Mouse (Mus musculus): Measurements from ENCODE around the gene Plcb4. TPM values are rescaled to one million over a fixed set of nuclear protein-coding genes. Genes with fewer than 3 reads are reported as not detected.

Plcb4 gene
- polyA plus RNA-seq, 1 experiment from 2014 or later = 32.8 TPM

- Histone ChIP-seq H3K27me3 (replicated peaks) (no peaks in the 10 kb centered on the region), H3K9ac (no peak overlapping the region), H3K4me1 (no peaks in the 10 kb centered on the region), H3K9me3 (no peaks in the 10 kb centered on the region), H3K27ac (no peak overlapping the region), H3K4me2 (replicated peaks) (no peak overlapping the region), H3K4me3 (no peak overlapping the region), H3K36me3 (no peaks in the 10 kb centered on the region)
- 83% methylated on average over 4 of the region's 4 CpGs for WGBS
- no peak for ATAC-seq (ENCODE audit: low FRiP score, low read depth)
These were observed 149.5 kb downstream of the Plcb4 start for GRCm38 (mm10) chr2:135808342-135808741.

DNA sequence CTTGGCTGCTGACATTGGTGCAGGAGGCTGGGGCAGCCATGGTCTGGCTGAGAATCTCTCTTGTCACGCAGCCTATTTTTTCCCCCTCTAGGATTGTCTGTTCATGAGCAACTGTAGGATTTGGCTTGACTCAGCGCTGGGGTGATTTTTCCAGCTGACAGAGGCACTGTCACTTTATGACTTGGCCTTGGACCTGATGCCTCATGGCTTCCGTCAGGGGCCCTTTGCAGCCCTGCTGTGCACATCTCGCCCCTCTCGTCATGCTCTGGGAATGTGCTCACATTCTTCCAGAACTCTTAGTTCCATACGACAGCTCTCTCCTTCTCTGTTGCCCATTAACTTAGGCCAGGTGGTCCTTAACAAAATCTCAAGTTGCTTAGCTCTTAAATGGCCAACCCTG is 152.0 kb downstream of the Plcb4 start:
- WGBS = 72% methylated on average over 6 of the region's 6 CpGs

DNA sequence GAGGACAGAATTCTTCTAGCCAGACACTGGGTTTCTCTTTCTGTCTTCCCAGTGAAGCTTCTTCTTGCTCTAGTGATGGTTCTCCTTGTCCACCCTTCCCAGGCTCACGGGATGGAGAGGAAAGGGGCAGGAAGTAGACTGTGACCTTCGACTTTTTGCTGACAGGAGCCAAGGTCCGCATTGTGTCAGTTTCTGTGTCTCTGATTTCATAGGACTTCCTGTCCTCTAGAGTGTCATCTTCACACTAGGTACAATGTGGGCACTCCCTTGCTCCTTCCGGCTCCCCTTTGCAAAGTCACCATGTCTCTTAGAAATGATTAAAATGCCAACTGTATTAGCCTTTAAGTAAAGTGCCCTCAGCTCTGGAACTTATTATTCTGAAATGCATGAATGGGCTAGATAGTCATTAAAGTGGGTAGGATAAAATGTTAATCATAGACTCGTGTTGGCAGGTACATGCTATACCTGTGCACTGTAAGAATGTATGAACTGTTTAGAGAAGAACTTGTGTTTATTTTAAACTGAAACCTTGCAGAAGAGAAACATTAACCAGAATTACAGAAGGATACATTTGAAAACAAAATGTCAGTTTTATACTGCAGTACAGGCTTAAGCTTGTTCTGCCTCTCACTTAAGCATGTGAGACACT is 152.8 kb downstream of the Plcb4 start:
- Histone ChIP-seq H3K9ac (no peak overlapping the region), H3K9me3 (no peaks in the 10 kb centered on the region), H3K27ac (no peak overlapping the region), H3K4me2 (replicated peaks) (no peak overlapping the region), H3K4me1 (no peaks in the 10 kb centered on the region), H3K4me3 (no peak overlapping the region), H3K27me3 (replicated peaks) (no peaks in the 10 kb centered on the region), H3K36me3 (no peaks in the 10 kb centered on the region; the same call in 1 of the 2 replicates)
- no peak for ATAC-seq (ENCODE audit: low FRiP score, low read depth)
- 83% methylated on average over 5 of the region's 5 CpGs for WGBS

More for the DNA sequence above, 152.0 kb downstream of the Plcb4 start:
- Histone ChIP-seq H3K4me1 (no peaks in the 10 kb centered on the region), H3K27me3 (replicated peaks) (no peaks in the 10 kb centered on the region), H3K9me3 (no peaks in the 10 kb centered on the region), H3K4me2 (replicated peaks) (no peak overlapping the region), H3K36me3 (no peaks in the 10 kb centered on the region; the same call in 1 of the 2 replicates), H3K4me3 (no peak overlapping the region), H3K9ac (no peak overlapping the region), H3K27ac (no peak overlapping the region)
- ATAC-seq (ENCODE audit: low FRiP score, low read depth) = no peak

DNA sequence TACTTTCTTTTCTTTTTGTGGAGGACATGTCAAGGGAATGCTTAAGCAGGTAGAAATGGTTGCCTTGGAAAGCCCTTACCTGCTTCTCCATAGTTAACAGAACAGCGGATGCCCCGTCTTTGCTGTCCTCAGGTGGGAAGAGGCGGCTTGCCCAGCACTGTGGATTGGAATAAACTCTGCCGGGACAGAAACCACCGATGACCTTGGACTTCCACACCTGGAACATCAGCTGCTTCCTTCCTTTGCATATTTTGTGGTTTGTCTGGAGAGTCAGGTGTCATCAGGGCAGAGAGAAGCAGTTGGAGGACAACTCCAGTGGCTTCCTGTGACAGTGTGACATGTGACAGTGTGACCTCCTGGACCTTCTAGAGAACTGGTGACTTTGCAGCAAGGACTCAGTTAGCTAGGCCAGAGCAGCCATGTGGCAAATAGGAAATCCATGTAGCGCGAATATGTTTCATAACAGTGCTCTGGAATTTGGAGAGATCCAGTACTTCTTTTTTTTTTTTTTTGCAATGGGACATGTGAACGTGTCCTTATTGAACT is 154.0 kb downstream of the Plcb4 start:
- Histone ChIP-seq H3K4me1 (no peaks in the 10 kb centered on the region), H3K27me3 (replicated peaks) (no peaks in the 10 kb centered on the region), H3K4me2 (replicated peaks) (no peak overlapping the region), H3K27ac (no peak overlapping the region), H3K4me3 (no peak overlapping the region), H3K36me3 (no peaks in the 10 kb centered on the region; the same call in 1 of the 2 replicates), H3K9ac (no peak overlapping the region), H3K9me3 (no peaks in the 10 kb centered on the region)
- no peak for ATAC-seq (ENCODE audit: low FRiP score, low read depth)
- WGBS = 93% methylated on average over 8 of the region's 8 CpGs

- H3K4me3 ChIP-seq = no peak overlapping the region
- H3K4me2 ChIP-seq (replicated peaks) = no peak overlapping the region
- WGBS = 77% methylated on average over 2 of the region's 2 CpGs
- H3K9me3 ChIP-seq = no peaks in the 10 kb centered on the region
- no peaks in the 10 kb centered on the region for H3K36me3 ChIP-seq
- H3K9ac ChIP-seq = no peak overlapping the region
- H3K27ac ChIP-seq = no peak overlapping the region
- no peak for ATAC-seq (ENCODE audit: low FRiP score, low read depth)
- H3K4me1 ChIP-seq = no peaks in the 10 kb centered on the region
- no peaks in the 10 kb centered on the region for H3K27me3 ChIP-seq (replicated peaks)
These were observed 161.9 kb downstream of the Plcb4 start for GRCm38 (mm10) chr2:135820691-135821090.

GRCm38 (mm10) chr2:135823690-135824089 is 164.9 kb downstream of the Plcb4 start:
- Histone ChIP-seq H3K27me3 (replicated peaks) (no peaks in the 10 kb centered on the region), H3K27ac (no peak overlapping the region), H3K9me3 (no peaks in the 10 kb centered on the region), H3K4me1 (no peaks in the 10 kb centered on the region), H3K36me3 (no peaks in the 10 kb centered on the region), H3K4me2 (replicated peaks) (no peak overlapping the region), H3K9ac (no peak overlapping the region), H3K4me3 (no peak overlapping the region)
- 95% methylated on average over 1 of the region's 1 CpGs for WGBS
- no peak for ATAC-seq (ENCODE audit: low FRiP score, low read depth)

- H3K9me3 ChIP-seq = no peaks in the 10 kb centered on the region
- WGBS = 100% methylated on average over 1 of the region's 1 CpGs
- ATAC-seq (ENCODE audit: low FRiP score, low read depth) = no peak
- no peaks in the 10 kb centered on the region for H3K4me1 ChIP-seq
- no peaks in the 10 kb centered on the region for H3K27me3 ChIP-seq (replicated peaks)
- no peaks in the 10 kb centered on the region for H3K36me3 ChIP-seq
- no peak overlapping the region for H3K4me3 ChIP-seq
- no peak overlapping the region for H3K27ac ChIP-seq
- H3K9ac ChIP-seq = no peak overlapping the region
- no peak overlapping the region for H3K4me2 ChIP-seq (replicated peaks)
These were observed 165.9 kb downstream of the Plcb4 start for GRCm38 (mm10) chr2:135824757-135825156.

DNA sequence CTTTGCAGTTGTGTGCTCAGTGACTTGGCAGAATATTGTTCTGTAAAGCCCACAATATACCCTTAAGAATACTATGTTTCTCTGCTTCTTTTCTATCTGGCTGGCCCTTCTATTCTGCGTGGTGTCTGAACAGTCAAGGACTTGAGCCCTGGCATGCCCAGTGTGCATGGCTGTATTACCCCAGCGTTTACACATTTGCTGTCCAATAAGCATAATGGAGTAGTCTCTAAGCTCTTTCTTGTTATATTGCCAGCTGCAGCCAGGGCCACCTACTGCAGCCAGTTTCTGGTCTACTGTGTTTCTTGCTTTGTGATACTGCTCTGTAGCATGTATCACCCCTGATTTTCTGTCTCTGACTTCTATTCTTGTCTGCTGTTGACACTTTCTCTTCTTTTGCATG is 166.8 kb downstream of the Plcb4 start:
- WGBS = 93% methylated on average over 2 of the region's 2 CpGs
- no peak overlapping the region for H3K27ac ChIP-seq
- no peak for ATAC-seq (ENCODE audit: low FRiP score, low read depth)
- no peaks in the 10 kb centered on the region for H3K27me3 ChIP-seq (replicated peaks)
- no peak overlapping the region for H3K4me3 ChIP-seq
- no peaks in the 10 kb centered on the region for H3K9me3 ChIP-seq
- H3K4me2 ChIP-seq (replicated peaks) = no peak overlapping the region
- no peaks in the 10 kb centered on the region for H3K4me1 ChIP-seq
- H3K9ac ChIP-seq = no peak overlapping the region
- no peaks in the 10 kb centered on the region for H3K36me3 ChIP-seq

DNA sequence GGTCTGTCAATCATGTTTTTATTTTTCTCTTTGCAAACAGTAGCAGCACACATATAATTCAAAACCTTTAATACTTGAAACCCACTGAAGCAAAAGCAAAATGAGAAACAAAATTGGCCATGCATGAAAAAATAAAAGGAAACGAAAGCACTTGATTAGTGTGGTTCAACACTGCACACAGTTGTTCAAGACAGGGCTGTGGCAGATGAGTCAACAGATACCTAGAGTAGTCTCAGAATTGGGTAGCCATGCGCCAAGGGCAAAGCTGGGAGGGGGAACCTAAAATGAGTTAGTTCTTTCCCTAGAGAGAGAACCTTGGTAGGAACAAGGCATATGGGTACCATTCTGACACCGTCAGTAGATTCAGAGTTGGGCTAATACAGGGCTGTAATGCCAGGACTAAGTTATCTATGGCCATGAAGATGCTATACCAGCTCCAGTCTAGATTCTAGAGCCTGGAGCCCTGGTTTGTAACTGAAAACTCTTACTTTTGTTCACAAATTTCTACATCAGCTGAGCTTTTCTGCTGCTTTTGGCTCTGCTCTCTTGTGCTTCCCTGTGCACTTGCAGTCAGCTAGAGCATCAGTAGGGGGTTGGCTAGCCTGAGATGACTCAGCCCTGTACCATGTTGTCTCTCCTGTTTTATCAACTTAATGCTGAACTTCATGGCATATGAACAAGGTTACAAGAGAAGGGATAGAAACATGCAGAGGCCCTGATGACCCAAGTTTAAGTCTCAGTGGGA is 168.0 kb downstream of the Plcb4 start:
- ATAC-seq (ENCODE audit: low FRiP score, low read depth) = no peak
- Histone ChIP-seq H3K9me3 (no peaks in the 10 kb centered on the region), H3K27ac (no peak overlapping the region), H3K4me1 (no peaks in the 10 kb centered on the region), H3K36me3 (no peaks in the 10 kb centered on the region), H3K9ac (no peak overlapping the region), H3K4me2 (replicated peaks) (no peak overlapping the region), H3K4me3 (no peak overlapping the region), H3K27me3 (replicated peaks) (no peaks in the 10 kb centered on the region)
- 92% methylated on average over 3 of the region's 3 CpGs for WGBS

DNA sequence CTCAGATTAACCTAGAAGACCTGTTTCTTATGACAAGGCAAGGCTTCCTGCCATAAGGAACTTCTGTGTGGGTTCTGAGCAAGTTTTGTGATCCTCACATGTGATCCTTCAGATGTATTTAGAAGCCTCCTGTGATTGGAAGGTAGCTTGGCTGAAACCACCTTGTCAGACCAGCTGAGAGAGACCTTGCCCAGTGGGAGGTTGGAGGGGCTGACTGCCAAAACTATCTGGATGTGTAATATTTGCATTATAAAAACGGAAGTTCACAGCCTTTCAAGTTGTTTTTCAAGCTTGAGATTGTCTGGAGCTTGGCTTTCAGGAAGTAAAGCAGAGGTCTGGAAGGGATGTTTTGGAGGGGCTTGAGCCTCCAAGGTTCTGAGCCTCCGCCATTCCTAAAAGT is 169.6 kb downstream of the Plcb4 start:
- ATAC-seq (ENCODE audit: low FRiP score, low read depth) = no peak
- Histone ChIP-seq H3K9ac (no peak overlapping the region), H3K4me2 (replicated peaks) (no peak overlapping the region), H3K27me3 (replicated peaks) (no peaks in the 10 kb centered on the region), H3K4me1 (no peaks in the 10 kb centered on the region), H3K9me3 (no peaks in the 10 kb centered on the region), H3K27ac (no peak overlapping the region), H3K4me3 (no peak overlapping the region), H3K36me3 (no peaks in the 10 kb centered on the region)
- WGBS = 75% methylated on average over 2 of the region's 2 CpGs

DNA sequence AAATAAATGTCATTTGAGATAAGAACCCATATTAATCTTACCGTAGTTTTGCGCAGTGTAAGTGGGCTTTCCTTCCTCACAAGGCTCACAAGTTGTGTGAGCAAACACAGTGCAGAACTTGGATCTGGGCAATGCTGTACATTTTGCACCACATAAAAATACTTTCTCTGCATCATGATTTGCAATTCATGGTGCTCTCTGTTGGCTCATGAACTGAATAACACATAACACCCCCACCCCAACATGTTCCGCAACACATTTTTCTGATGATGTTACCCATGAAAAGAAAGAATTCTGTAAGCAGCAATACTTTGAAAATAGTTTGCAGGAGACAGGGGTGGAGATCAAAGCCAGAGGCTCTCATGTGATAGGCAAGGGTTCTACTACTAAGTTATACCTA is 174.9 kb downstream of the Plcb4 start:
- WGBS = 94% methylated on average over 3 of the region's 3 CpGs
- Histone ChIP-seq H3K9ac (no peak overlapping the region), H3K4me2 (replicated peaks) (no peak overlapping the region), H3K4me1 (no peaks in the 10 kb centered on the region), H3K27me3 (replicated peaks) (no peaks in the 10 kb centered on the region), H3K27ac (no peak overlapping the region), H3K36me3 (no peaks in the 10 kb centered on the region), H3K4me3 (no peak overlapping the region), H3K9me3 (no peaks in the 10 kb centered on the region)
- ATAC-seq (ENCODE audit: low FRiP score, low read depth) = no peak

DNA sequence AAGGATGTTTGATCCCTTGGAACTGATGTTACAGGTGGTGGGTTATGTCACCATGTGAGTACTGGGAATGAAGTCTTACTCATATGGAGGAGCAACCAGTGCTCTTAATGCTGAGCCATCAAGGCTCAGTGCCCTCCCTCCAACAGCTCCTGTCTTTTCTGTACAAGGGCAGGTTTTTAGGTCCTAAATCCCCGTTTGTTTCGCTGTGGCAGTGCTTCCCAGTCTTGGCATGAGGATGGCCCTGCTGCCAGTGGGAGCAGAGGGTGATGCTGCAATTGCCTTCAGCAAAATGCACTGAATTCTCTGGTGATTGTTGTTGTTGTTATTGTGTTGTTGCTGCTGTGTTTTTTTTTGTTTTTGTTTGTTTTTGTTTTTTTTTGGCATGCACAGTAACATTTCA is 175.6 kb downstream of the Plcb4 start:
- H3K4me1 ChIP-seq = no peaks in the 10 kb centered on the region
- H3K9ac ChIP-seq = no peak overlapping the region
- no peaks in the 10 kb centered on the region for H3K9me3 ChIP-seq
- 87% methylated on average over 2 of the region's 2 CpGs for WGBS
- H3K4me2 ChIP-seq (replicated peaks) = no peak overlapping the region
- no peaks in the 10 kb centered on the region for H3K27me3 ChIP-seq (replicated peaks)
- ATAC-seq (ENCODE audit: low FRiP score, low read depth) = no peak
- no peak overlapping the region for H3K4me3 ChIP-seq
- no peaks in the 10 kb centered on the region for H3K36me3 ChIP-seq
- H3K27ac ChIP-seq = no peak overlapping the region
